Mouse (Mus musculus) erythroblast, embryonic 14.5 days (primary cell): Measurements from ENCODE around the gene Aldh18a1. TPM values are rescaled to one million over a fixed set of nuclear protein-coding genes. Genes with fewer than 3 reads are reported as not detected.
A peak's percentile ranks its signal among the peaks of the same experiment; 100 is the strongest.

Experiments used
- H3K27me3 ChIP-seq: 2 replicates; pipeline ENCODE4 v1.6.1; 2012; ENCODE audit warnings: inconsistent platforms; ENCODE audit not compliant: control insufficient read depth
- H3K36me3 ChIP-seq: 2 replicates; pipeline ENCODE4 v1.6.1; 2012; ENCODE audit warnings: mild to moderate bottlenecking, inconsistent platforms; ENCODE audit not compliant: control insufficient read depth
- H3K4me1 ChIP-seq: 2 replicates; pipeline ENCODE4 v1.6.1; 2012; ENCODE audit warnings: inconsistent platforms; ENCODE audit not compliant: control insufficient read depth
- H3K4me3 ChIP-seq: replicated peaks from 2 replicates; pipeline ENCODE3; 2012; ENCODE audit warnings: moderate library complexity, mild to moderate bottlenecking, inconsistent platforms
- H3K9me3 ChIP-seq: 2 replicates; pipeline ENCODE4 v1.6.1; 2012; ENCODE audit warnings: low read length, inconsistent platforms, mixed read lengths; ENCODE audit not compliant: control insufficient read depth
- GATA1 ChIP-seq: IDR thresholded peaks from 2 replicates; pipeline ENCODE4 v1.6.1; 2012; ENCODE audit warnings: low read length, inconsistent platforms, mixed read lengths
- TAL1 ChIP-seq: IDR thresholded peaks from 3 replicates; pipeline ENCODE4 v1.6.1; 2012; ENCODE audit warnings: low read length, inconsistent platforms, mixed read lengths
- polyA plus RNA-seq: library from polyadenylated mRNA; stranded (reverse); fragments of >175 nt; gene quantifications from 2 replicates; pipeline ENCODE4 v1.2.3, GENCODE M21; 2012

Gene Aldh18a1
- polyA plus RNA-seq, 1 experiment: 0.48 TPM

GRCm38 (mm10) chr19:40556029-40556428 lies 32.2 kb downstream of the Aldh18a1 start:
- H3K9me3 ChIP-seq: peaks cover 14% of the 10 kb centered on the region
- H3K27me3 ChIP-seq: no peaks in the 10 kb centered on the region
- TF ChIP-seq TAL1 (no peak), GATA1 (no peak)
- H3K4me3 ChIP-seq: no peak overlapping the region
- H3K4me1 ChIP-seq: peaks cover 42% of the 10 kb centered on the region
- H3K36me3 ChIP-seq: peaks cover 72% of the 10 kb centered on the region

- TF ChIP-seq TAL1: no peak
- no peak for TF ChIP-seq GATA1
- peaks cover 14% of the 10 kb centered on the region for H3K9me3 ChIP-seq
- H3K36me3 ChIP-seq: peaks cover 80% of the 10 kb centered on the region
- peaks cover 46% of the 10 kb centered on the region for H3K4me1 ChIP-seq
- no peak overlapping the region for H3K4me3 ChIP-seq
- no peaks in the 10 kb centered on the region for H3K27me3 ChIP-seq
Measured at GRCm38 (mm10) chr19:40555136-40555535, 33.1 kb downstream of the Aldh18a1 start.

GRCm38 (mm10) chr19:40554343-40554742 lies 33.9 kb downstream of the Aldh18a1 start:
- TF ChIP-seq GATA1 (no peak), TAL1 (no peak)
- Histone ChIP-seq H3K27me3 (no peaks in the 10 kb centered on the region), H3K36me3 (peaks cover 88% of the 10 kb centered on the region), H3K4me3 (peak overlapping the region; percentile 55), H3K9me3 (peaks cover 14% of the 10 kb centered on the region), H3K4me1 (peaks cover 46% of the 10 kb centered on the region)

- Histone ChIP-seq H3K4me3 (peak overlapping the region; percentile 55), H3K36me3 (peaks cover 88% of the 10 kb centered on the region), H3K9me3 (peaks cover 14% of the 10 kb centered on the region), H3K4me1 (peaks cover 46% of the 10 kb centered on the region), H3K27me3 (no peaks in the 10 kb centered on the region)
- TF ChIP-seq TAL1 (no peak), GATA1 (no peak)
Measured at GRCm38 (mm10) chr19:40553849-40554248, 34.4 kb downstream of the Aldh18a1 start.

- peaks cover 46% of the 10 kb centered on the region for H3K4me1 ChIP-seq
- no peaks in the 10 kb centered on the region for H3K27me3 ChIP-seq
- H3K9me3 ChIP-seq: peaks cover 14% of the 10 kb centered on the region
- H3K36me3 ChIP-seq: peaks cover 86% of the 10 kb centered on the region
- TF ChIP-seq TAL1 (peak; percentile 85), GATA1 (peak; percentile 73)
- H3K4me3 ChIP-seq: peak overlapping the region; percentile 55
Measured at GRCm38 (mm10) chr19:40553014-40553789, 35.1 kb downstream of the Aldh18a1 start.

GRCm38 (mm10) chr19:40549516-40550135 lies 38.6 kb downstream of the Aldh18a1 start:
- H3K36me3 ChIP-seq: peaks cover 50% of the 10 kb centered on the region
- no peak overlapping the region for H3K4me3 ChIP-seq
- H3K4me1 ChIP-seq: peaks cover 38% of the 10 kb centered on the region
- H3K9me3 ChIP-seq: no peaks in the 10 kb centered on the region
- peaks cover 7% of the 10 kb centered on the region for H3K27me3 ChIP-seq
- TF ChIP-seq TAL1 (no peak), GATA1 (no peak)

GRCm38 (mm10) chr19:40548796-40549515 lies 39.3 kb downstream of the Aldh18a1 start:
- TF ChIP-seq GATA1: no peak
- no peak for TF ChIP-seq TAL1
- Histone ChIP-seq H3K9me3 (no peaks in the 10 kb centered on the region), H3K36me3 (peaks cover 43% of the 10 kb centered on the region), H3K4me1 (peaks cover 31% of the 10 kb centered on the region), H3K27me3 (peaks cover 11% of the 10 kb centered on the region), H3K4me3 (no peak overlapping the region)

- Histone ChIP-seq H3K27me3 (peaks cover 13% of the 10 kb centered on the region), H3K4me3 (no peak overlapping the region), H3K36me3 (peaks cover 38% of the 10 kb centered on the region), H3K4me1 (peaks cover 28% of the 10 kb centered on the region), H3K9me3 (no peaks in the 10 kb centered on the region)
- TF ChIP-seq TAL1 (no peak), GATA1 (no peak)
Measured at GRCm38 (mm10) chr19:40548386-40548785, 39.9 kb downstream of the Aldh18a1 start.

- peaks cover 18% of the 10 kb centered on the region for H3K4me1 ChIP-seq
- H3K36me3 ChIP-seq: peaks cover 5% of the 10 kb centered on the region
- peaks cover 3% of the 10 kb centered on the region; the same call in 1 of the 2 replicates for H3K9me3 ChIP-seq
- no peak overlapping the region for H3K4me3 ChIP-seq
- TF ChIP-seq TAL1: no peak
- no peak for TF ChIP-seq GATA1
- H3K27me3 ChIP-seq: peaks cover 31% of the 10 kb centered on the region
Measured at GRCm38 (mm10) chr19:40544856-40545255, 43.4 kb downstream of the Aldh18a1 start.
